Mouse (Mus musculus) embryonic facial prominence, embryonic 13.5 days (tissue): ENCODE data around the gene Fkbp14. TPM values are rescaled to one million over a fixed set of nuclear protein-coding genes. Genes with fewer than 3 reads are reported as not detected.
A peak's percentile ranks its signal among the peaks of the same experiment; 100 is the strongest.

ENCODE experiments used
- ATAC-seq: fragments of 200-750 bp; cut with Nextera tagmentation; 2 replicates; pipeline ENCODE4 v1.8.0; 2017; ENCODE audit warnings: low read depth; ENCODE audit not compliant: insufficient number of reproducible peaks, insufficient read depth, low FRiP score, low TSS enrichment
- H3K27ac ChIP-seq: fragments of 300-500 bp; sonication (generic); 2 replicates; pipeline ENCODE4 v1.5.1; 2015; ENCODE audit warnings: moderate library complexity, mild to moderate bottlenecking, inconsistent platforms
- H3K27me3 ChIP-seq: fragments of 300-500 bp; sonication (generic); 2 replicates; pipeline ENCODE4 v1.6.1; 2015; ENCODE audit warnings: mild to moderate bottlenecking, inconsistent platforms
- H3K36me3 ChIP-seq: fragments of 300-500 bp; sonication (generic); 2 replicates; pipeline ENCODE4 v1.6.1; 2015; ENCODE audit warnings: mild to moderate bottlenecking, inconsistent platforms
- H3K4me1 ChIP-seq: fragments of 300-500 bp; sonication (generic); 2 replicates; pipeline ENCODE4 v1.6.1; 2015; ENCODE audit warnings: inconsistent platforms
- H3K4me2 ChIP-seq: fragments of 300-500 bp; sonication (generic); 2 replicates; pipeline ENCODE4 v1.6.1; 2015; ENCODE audit warnings: moderate library complexity, mild to moderate bottlenecking, inconsistent platforms
- H3K4me3 ChIP-seq: fragments of 300-500 bp; sonication (generic); 2 replicates; pipeline ENCODE4 v1.5.1; 2015; ENCODE audit warnings: mild to moderate bottlenecking, inconsistent platforms
- H3K9ac ChIP-seq: fragments of 300-500 bp; sonication (generic); 2 replicates; pipeline ENCODE4 v1.6.1; 2015; ENCODE audit warnings: mild to moderate bottlenecking, inconsistent platforms
- H3K9me3 ChIP-seq: fragments of 300-500 bp; sonication (generic); 2 replicates; pipeline ENCODE4 v1.6.1; 2016; ENCODE audit warnings: inconsistent platforms
- WGBS: fragments of 180-500 bp; shearing (Covaris S2); methylation state at CpG from one replicate; pipeline ENCODE4 v1.1.7; 2015; ENCODE audit warnings: mixed read lengths; 5-methylcytosine and 5-hydroxymethylcytosine counted together
- polyA plus RNA-seq: library from polyadenylated mRNA; unstranded; fragments of >200 nt; fragmentation: Nextera tagmentation; extraction: Ambion mirVana; gene quantifications from 2 replicates; pipeline ENCODE4 v1.2.1, GENCODE M21; 2015

Gene Fkbp14
- polyA plus RNA-seq: 37.9 and 41.4 TPM in 2 replicates

DNA sequence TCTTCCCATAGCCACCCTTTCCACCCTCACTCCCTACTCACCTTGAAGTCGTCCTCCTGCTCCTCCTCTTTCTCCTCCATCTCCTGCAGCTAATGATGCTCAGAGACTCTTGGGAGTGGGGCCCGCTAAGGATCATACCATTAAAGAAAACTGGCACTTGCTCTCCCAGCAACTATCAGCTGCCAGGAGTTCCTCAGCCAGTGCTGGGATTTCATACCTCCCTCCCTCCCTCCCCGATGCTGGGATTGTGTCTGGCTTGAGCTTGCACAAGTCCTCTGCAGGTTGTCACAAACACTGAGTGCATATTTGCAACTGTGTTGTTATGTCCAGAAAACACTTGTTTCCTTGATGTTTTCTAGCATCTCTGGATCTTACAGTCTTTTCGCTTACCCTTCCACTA lies at the start of gene Fkbp14:
Gene Fkbp14, minus strand, starts transcription at position 101 of the 400 bp plus-strand sequence.
- Histone ChIP-seq H3K4me2 (peak within 1 kb of the TSS; percentile 74), H3K4me1 (peaks cover 27% of the 10 kb centered on the region), H3K9me3 (no peaks in the 10 kb centered on the region), H3K9ac (peak within 1 kb of the TSS; percentile 90; the same call in 1 of the 2 replicates), H3K36me3 (no peaks in the 10 kb centered on the region), H3K27ac (no peak within 1 kb of the TSS), H3K4me3 (peak within 1 kb of the TSS; percentile 92), H3K27me3 (no peaks in the 10 kb centered on the region)
- whole genome bisulfite sequencing: 71% methylated on average over 4 of the region's 4 CpGs
- ATAC-seq: no peak

- H3K9me3 ChIP-seq: no peaks in the 10 kb centered on the region
- no peak for ATAC-seq
- no peak overlapping the region for H3K9ac ChIP-seq
- H3K36me3 ChIP-seq: peaks cover 34% of the 10 kb centered on the region
- H3K27me3 ChIP-seq: no peaks in the 10 kb centered on the region
- no peak overlapping the region for H3K4me2 ChIP-seq
- WGBS: 78% methylated on average over 4 of the region's 4 CpGs
- H3K4me3 ChIP-seq: no peak overlapping the region
- H3K27ac ChIP-seq: no peak overlapping the region
- H3K4me1 ChIP-seq: no peaks in the 10 kb centered on the region
Measured at GRCm38 (mm10) chr6:54643181-54643580, 46.1 kb upstream of the Fkbp14 start.

DNA sequence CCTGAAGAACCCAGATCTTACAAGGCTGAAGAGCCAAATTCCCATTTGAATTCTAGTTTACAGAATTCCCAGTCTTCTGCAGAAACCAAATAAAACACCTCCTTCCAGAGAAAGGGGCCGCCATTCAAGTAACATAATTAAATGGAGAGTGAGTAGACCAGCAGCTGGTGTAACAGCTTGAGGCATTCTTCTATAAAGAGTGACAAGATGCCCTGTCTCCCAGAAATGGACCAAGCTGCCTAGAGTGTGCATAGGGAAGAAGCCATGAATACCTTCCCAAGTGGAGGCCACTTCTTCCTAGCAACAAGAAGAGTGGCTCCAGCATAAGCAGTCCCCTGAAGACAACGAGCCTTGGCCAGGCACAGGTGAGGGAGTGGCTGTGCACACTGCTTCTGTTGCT lies 44.8 kb upstream of the Fkbp14 start:
- Histone ChIP-seq H3K9ac (no peak overlapping the region), H3K27ac (no peak overlapping the region), H3K36me3 (peaks cover 38% of the 10 kb centered on the region), H3K27me3 (no peaks in the 10 kb centered on the region), H3K9me3 (no peaks in the 10 kb centered on the region), H3K4me2 (no peak overlapping the region), H3K4me1 (no peaks in the 10 kb centered on the region), H3K4me3 (no peak overlapping the region)
- no peak for ATAC-seq
- WGBS: 91% methylated on average over 2 of the region's 2 CpGs

DNA sequence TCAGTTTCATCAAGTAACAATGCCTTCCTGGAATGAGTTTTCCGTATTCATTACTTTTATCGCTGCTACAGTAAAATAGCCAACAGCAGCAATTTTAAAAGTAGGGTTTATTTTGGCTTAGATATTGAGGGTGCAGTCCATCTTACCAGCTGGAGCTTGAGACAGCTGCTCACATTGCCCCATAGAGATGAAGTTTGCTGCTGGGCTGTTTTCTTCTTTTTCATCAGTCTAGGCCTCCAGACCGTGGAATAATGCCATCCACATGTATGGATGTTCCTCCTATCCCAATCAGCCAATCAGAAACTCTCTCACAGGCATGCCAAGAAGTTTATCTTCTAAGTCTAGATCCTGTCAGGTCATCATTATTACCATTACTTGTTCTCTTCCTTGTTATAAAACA lies 42.8 kb upstream of the Fkbp14 start:
- Histone ChIP-seq H3K4me1 (no peaks in the 10 kb centered on the region), H3K9me3 (no peaks in the 10 kb centered on the region), H3K4me3 (no peak overlapping the region), H3K27me3 (no peaks in the 10 kb centered on the region), H3K27ac (no peak overlapping the region), H3K4me2 (no peak overlapping the region), H3K9ac (no peak overlapping the region), H3K36me3 (peaks cover 38% of the 10 kb centered on the region)
- ATAC-seq: no peak
- 88% methylated on average over 3 of the region's 3 CpGs for WGBS

GRCm38 (mm10) chr6:54631462-54631861 lies 34.4 kb upstream of the Fkbp14 start:
- Histone ChIP-seq H3K36me3 (peaks cover 48% of the 10 kb centered on the region), H3K27ac (no peak overlapping the region), H3K9ac (no peak overlapping the region), H3K4me2 (no peak overlapping the region), H3K4me3 (no peak overlapping the region), H3K4me1 (no peaks in the 10 kb centered on the region), H3K9me3 (no peaks in the 10 kb centered on the region), H3K27me3 (no peaks in the 10 kb centered on the region)
- ATAC-seq: no peak
- 56% methylated on average over 3 of the region's 3 CpGs for WGBS

DNA sequence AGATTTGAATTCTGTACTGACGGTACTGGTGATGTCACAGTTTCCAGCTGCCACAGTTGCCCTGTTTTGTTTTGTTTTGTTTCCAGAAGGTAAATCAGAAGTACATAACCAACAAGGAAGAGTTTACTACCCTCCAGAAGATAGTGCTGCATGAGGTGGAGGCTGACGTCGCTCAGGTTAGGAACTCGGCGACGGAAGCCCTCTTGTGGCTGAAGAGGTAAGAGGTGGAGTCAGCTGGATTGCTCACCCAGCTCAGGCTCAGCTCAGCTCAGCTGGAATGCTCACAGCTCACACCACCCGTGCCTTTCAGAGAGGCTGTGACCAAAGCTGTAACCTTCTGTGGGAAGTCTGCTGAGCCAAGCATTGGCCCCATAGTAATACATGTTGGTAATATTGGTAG lies 32.6 kb upstream of the Fkbp14 start:
- Histone ChIP-seq H3K4me1 (no peaks in the 10 kb centered on the region), H3K9me3 (no peaks in the 10 kb centered on the region), H3K9ac (no peak overlapping the region), H3K4me3 (no peak overlapping the region), H3K36me3 (peaks cover 55% of the 10 kb centered on the region), H3K27ac (no peak overlapping the region), H3K27me3 (no peaks in the 10 kb centered on the region), H3K4me2 (no peak overlapping the region)
- no peak for ATAC-seq
- 33% methylated on average over 7 of the region's 7 CpGs for WGBS

- 89% methylated on average over 3 of the region's 3 CpGs for WGBS
Measured at GRCm38 (mm10) chr6:54628381-54628780, 31.3 kb upstream of the Fkbp14 start.

GRCm38 (mm10) chr6:54620357-54620756 lies 23.2 kb upstream of the Fkbp14 start:
- WGBS: 82% methylated on average over 4 of the region's 4 CpGs
- no peaks in the 10 kb centered on the region for H3K4me1 ChIP-seq
- peaks cover 54% of the 10 kb centered on the region for H3K36me3 ChIP-seq
- ATAC-seq: no peak
- H3K4me3 ChIP-seq: no peak overlapping the region
- no peak overlapping the region for H3K27ac ChIP-seq
- no peaks in the 10 kb centered on the region for H3K9me3 ChIP-seq
- no peaks in the 10 kb centered on the region for H3K27me3 ChIP-seq
- H3K9ac ChIP-seq: no peak overlapping the region
- no peak overlapping the region for H3K4me2 ChIP-seq

More at GRCm38 (mm10) chr6:54628381-54628780, 31.3 kb upstream of the Fkbp14 start:
- H3K36me3 ChIP-seq: peaks cover 58% of the 10 kb centered on the region
- no peaks in the 10 kb centered on the region for H3K4me1 ChIP-seq
- no peak overlapping the region for H3K4me3 ChIP-seq
- H3K9ac ChIP-seq: no peak overlapping the region
- no peak for ATAC-seq
- no peak overlapping the region for H3K27ac ChIP-seq
- no peaks in the 10 kb centered on the region for H3K27me3 ChIP-seq
- no peaks in the 10 kb centered on the region for H3K9me3 ChIP-seq
- H3K4me2 ChIP-seq: no peak overlapping the region

DNA sequence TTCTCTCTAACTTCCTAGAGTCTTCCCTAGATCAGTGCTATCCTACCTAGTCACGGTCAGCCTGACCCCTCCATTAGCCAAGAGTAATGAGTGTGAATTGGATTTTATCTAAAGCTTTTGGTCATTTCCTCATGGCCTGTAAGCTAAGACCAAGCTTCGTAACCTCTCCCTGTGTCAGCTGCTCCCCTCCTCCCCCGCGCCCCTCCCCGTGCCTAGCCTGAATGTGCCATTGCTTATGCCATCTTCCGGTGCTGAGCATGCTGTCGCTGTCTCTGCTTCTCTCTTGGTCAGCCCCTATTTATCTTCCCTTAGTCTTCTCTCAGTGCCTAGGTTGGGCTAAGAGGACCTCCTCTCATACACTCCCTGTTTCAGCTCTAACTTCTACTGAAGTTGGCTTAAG lies 22.4 kb upstream of the Fkbp14 start:
- no peak overlapping the region for H3K27ac ChIP-seq
- H3K27me3 ChIP-seq: no peaks in the 10 kb centered on the region
- H3K9me3 ChIP-seq: no peaks in the 10 kb centered on the region
- WGBS: 90% methylated on average over 7 of the region's 7 CpGs
- H3K4me3 ChIP-seq: no peak overlapping the region
- H3K4me2 ChIP-seq: no peak overlapping the region
- no peak overlapping the region for H3K9ac ChIP-seq
- no peaks in the 10 kb centered on the region for H3K4me1 ChIP-seq
- ATAC-seq: no peak
- H3K36me3 ChIP-seq: peaks cover 52% of the 10 kb centered on the region

DNA sequence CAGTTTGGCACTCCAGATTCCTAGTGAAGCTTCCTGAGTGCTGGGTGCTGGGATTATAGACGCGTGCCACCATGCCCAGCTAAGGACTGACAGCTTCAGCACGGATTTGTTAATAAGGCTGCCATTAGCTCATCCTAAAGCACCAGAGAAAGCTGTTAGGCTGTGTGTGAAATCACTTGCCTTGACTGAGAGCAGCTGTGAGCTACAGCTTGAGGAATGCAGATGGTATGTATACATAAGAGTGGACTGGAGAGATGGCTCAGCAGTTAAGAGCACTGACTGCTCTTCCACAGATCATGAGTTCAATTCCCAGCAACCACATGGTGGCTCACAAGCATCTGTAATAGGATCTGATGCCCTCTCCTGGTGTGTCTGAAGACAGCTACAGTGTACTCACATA lies 20.3 kb upstream of the Fkbp14 start:
- H3K9ac ChIP-seq: no peak overlapping the region
- 70% methylated on average over 3 of the region's 3 CpGs for WGBS
- no peaks in the 10 kb centered on the region for H3K9me3 ChIP-seq
- H3K27me3 ChIP-seq: no peaks in the 10 kb centered on the region
- no peak overlapping the region for H3K27ac ChIP-seq
- H3K4me3 ChIP-seq: no peak overlapping the region
- no peak overlapping the region for H3K4me2 ChIP-seq
- H3K36me3 ChIP-seq: peaks cover 44% of the 10 kb centered on the region
- H3K4me1 ChIP-seq: no peaks in the 10 kb centered on the region
- ATAC-seq: no peak

GRCm38 (mm10) chr6:54606241-54606640 lies 9.1 kb upstream of the Fkbp14 start:
- Histone ChIP-seq H3K4me2 (no peak overlapping the region), H3K9me3 (peaks cover 9% of the 10 kb centered on the region; the same call in 1 of the 2 replicates), H3K36me3 (peaks cover 14% of the 10 kb centered on the region), H3K4me3 (no peak overlapping the region), H3K9ac (no peak overlapping the region), H3K27ac (no peak overlapping the region), H3K27me3 (no peaks in the 10 kb centered on the region), H3K4me1 (peaks cover 3% of the 10 kb centered on the region; the same call in 1 of the 2 replicates)
- WGBS: 58% methylated on average over 4 of the region's 4 CpGs
- no peak for ATAC-seq

GRCm38 (mm10) chr6:54604001-54604715 lies 7.0 kb upstream of the Fkbp14 start:
- no peak overlapping the region for H3K9ac ChIP-seq
- no peak overlapping the region for H3K27ac ChIP-seq
- peaks cover 10% of the 10 kb centered on the region for H3K36me3 ChIP-seq
- ATAC-seq: no peak
- WGBS: 94% methylated on average over 1 of the region's 1 CpGs
- H3K4me1 ChIP-seq: peaks cover 3% of the 10 kb centered on the region; the same call in 1 of the 2 replicates
- H3K4me2 ChIP-seq: no peak overlapping the region
- no peaks in the 10 kb centered on the region for H3K27me3 ChIP-seq
- no peak overlapping the region for H3K4me3 ChIP-seq
- 0 out of 2 replicates have a peak, but pooled peaks cover 3% of the 10 kb centered on the region for H3K9me3 ChIP-seq
